Mouse (Mus musculus) adrenal gland, postnatal 4 days (tissue): ENCODE data around the gene Defa26. TPM values are rescaled to one million over a fixed set of nuclear protein-coding genes. Genes with fewer than 3 reads are reported as not detected.
"Not testable (repeated sequence)": the region's sequence is repeated elsewhere in the genome, so short reads cannot be mapped to it uniquely, and the experiment has no call there.

Source experiments
- DNase-seq, 2 experiments: peaks; one replicate each; pipeline ENCODE4 v3.0.0; 2021 to 2022; ENCODE audit warnings: low spot score in 2 of 2, mixed read lengths in 2 of 2
- long read RNA-seq, 2 experiments: library from polyadenylated mRNA; stranded (forward); transcript quantifications; one replicate each; pipeline ENCODE4 v2.0.0; 2021
- total RNA-seq, 2 experiments: library from RNA; stranded (reverse); gene quantifications; 2 replicates each; pipeline ENCODE4 v1.2.3; 2021

The Defa26 gene
- not detected for total RNA-seq
- long read RNA-seq, experiment 1 = 0 reads
- long read RNA-seq, experiment 2 = 0 reads

- not testable (repeated sequence) for DNase-seq
Observed at GRCm38 (mm10) chr8:21617883-21618282, at the start of gene Defa26. Defa26 (plus strand) TSS chr8:21618183.

GRCm38 (mm10) chr8:21582706-21583105, 35.3 kb upstream of the Defa26 start, which contains the start of gene Defa28:
Defa28 (plus strand) TSS chr8:21583006.
- DNase-seq = not testable (repeated sequence)

DNA sequence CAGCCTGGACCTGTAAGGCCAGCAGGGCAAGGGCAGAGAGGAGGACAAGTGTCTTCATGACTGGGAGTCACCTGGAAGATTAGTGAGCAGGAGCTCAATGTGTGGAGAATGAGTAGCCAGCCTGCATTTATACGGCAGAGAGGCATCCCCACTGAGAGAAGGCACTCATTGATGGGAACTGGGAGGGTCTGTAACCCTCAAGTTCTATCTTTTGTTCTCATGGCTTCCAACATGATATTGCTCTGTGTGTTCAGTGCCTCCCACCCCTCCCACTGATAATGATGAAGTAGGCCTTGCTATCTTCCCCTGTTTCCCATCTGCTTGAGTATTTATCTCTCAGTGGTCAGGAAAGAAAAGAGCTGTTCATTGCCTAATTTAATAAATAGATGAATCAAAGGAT, 23.6 kb upstream of the Defa26 start, which contains the start of gene Gm7861:
Gm7861 (minus strand) TSS at position 101 of the 400 bp plus-strand sequence.
- not testable (repeated sequence) for DNase-seq

- not testable (repeated sequence) for DNase-seq
Observed at GRCm38 (mm10) chr8:21655480-21655879, 37.5 kb downstream of the Defa26 start, which contains the start of gene Defa17. Defa17 (plus strand) TSS chr8:21655780.

GRCm38 (mm10) chr8:21665497-21665896, 47.5 kb downstream of the Defa26 start, which contains the start of gene Defa34:
Defa34 (plus strand) TSS chr8:21665797.
- not testable (repeated sequence) for DNase-seq

Other genes starting within 250 kb of the Defa26 start
- gene Defa2, start 239.7 kb upstream of the Defa26 start, total RNA-seq = not detected
- gene Defa33, start 226.4 kb upstream of the Defa26 start, total RNA-seq = not detected
- not detected for gene Defa36, start 190.8 kb upstream of the Defa26 start, total RNA-seq
- not detected for gene Gm7849, start 161.6 kb upstream of the Defa26 start, total RNA-seq
- gene Defa20, start 108.9 kb upstream of the Defa26 start, total RNA-seq = not detected
- gene Defa32, start 89.2 kb upstream of the Defa26 start, total RNA-seq = not detected
- not detected for gene Defa37, start 52.8 kb upstream of the Defa26 start, total RNA-seq
- gene Defa28, start 35.2 kb upstream of the Defa26 start, total RNA-seq = not detected
- gene Gm7861, start 23.7 kb upstream of the Defa26 start, total RNA-seq = not detected
- not detected for gene Defa17, start 37.6 kb downstream of the Defa26 start, total RNA-seq
- gene Defa34, start 47.6 kb downstream of the Defa26 start, total RNA-seq = not detected
- gene AY761184, start 85.5 kb downstream of the Defa26 start, total RNA-seq = not detected
- gene Defa24, start 116.3 kb downstream of the Defa26 start, total RNA-seq = not detected
- not detected for gene Defb50, start 205.4 kb downstream of the Defa26 start, total RNA-seq
- not detected for gene Defb2, start 221.7 kb downstream of the Defa26 start, total RNA-seq
- not detected for gene Defb10, start 240.7 kb downstream of the Defa26 start, total RNA-seq